Comparison of ENCODE assay signal across 21 mouse cellular contexts in the genomic region with DNA sequence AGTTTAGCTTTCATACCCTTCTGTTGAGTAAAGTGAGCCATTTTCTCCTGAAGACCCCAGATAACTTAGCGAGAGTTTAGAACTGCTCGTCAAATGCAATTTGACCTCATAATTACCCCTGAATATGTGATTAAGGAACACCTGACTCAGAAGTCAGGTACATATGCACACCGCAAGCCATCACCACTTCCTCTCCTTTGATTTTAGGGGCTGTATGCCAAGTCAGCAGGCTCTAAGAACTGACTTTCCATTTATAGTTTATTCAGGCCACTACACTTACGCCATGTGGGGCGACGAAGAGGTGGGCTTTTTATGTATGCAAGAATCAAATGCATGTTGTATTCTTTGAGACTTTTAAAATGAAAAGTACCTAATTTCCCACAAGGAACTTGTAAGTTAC.
DNase-seq lines count a peak whose midpoint lies in the region; ATAC-seq and TF ChIP-seq lines count a peak whose summit lies in the region.
"Had no signal": no experiment of that assay in that cellular context is flagged by ENCODE, and none has a peak within 500 bp of the region (broad histone marks: within the 10 kb centered on the region; RNA-seq: fewer than 3 reads in every experiment).

No protein-coding gene starts in this region.

- peaks cover 13% of the 10 kb centered on the region for H3K4me1 ChIP-seq in heart, embryonic 16.5 days (ENCODE audit: control insufficient read depth, insufficient read depth, low read length)
- no peaks in the 10 kb centered on the region for H3K4me1 ChIP-seq in kidney, adult 2 months (ENCODE audit: control insufficient read depth, insufficient read depth, low read length)
- no peaks in the 10 kb centered on the region for H3K4me1 ChIP-seq in hindbrain, embryonic 11.5 days (replicated peaks; ENCODE audit: control insufficient read depth, insufficient read depth, low read length)
- H3K4me1 ChIP-seq in forebrain, embryonic 11.5 days (replicated peaks; ENCODE audit: control insufficient read depth, insufficient read depth, low read length) = no peaks in the 10 kb centered on the region
- H3K4me1 ChIP-seq: hindbrain, embryonic 12.5 days; megakaryocyte, embryonic 14.5 days; neural tube, embryonic 13.5 days had no signal

- no peak overlapping the region for H3K9ac ChIP-seq in heart, embryonic 16.5 days (ENCODE audit: low read length)
- H3K9ac ChIP-seq in hindbrain, embryonic 11.5 days (ENCODE audit: low read depth, low read length) = no peak overlapping the region
- H3K9ac ChIP-seq in forebrain, embryonic 11.5 days (ENCODE audit: low read length) = no peak overlapping the region
- H3K9ac ChIP-seq: hindbrain, embryonic 12.5 days; liver, embryonic 14.5 days; neural tube, embryonic 13.5 days had no signal

- no peaks in the 10 kb centered on the region for H3K9me3 ChIP-seq in heart, embryonic 16.5 days (replicated peaks; ENCODE audit: control insufficient read depth, low read length)
- no peaks in the 10 kb centered on the region for H3K9me3 ChIP-seq in hindbrain, embryonic 11.5 days (ENCODE audit: control insufficient read depth, low read length)
- no peaks in the 10 kb centered on the region for H3K9me3 ChIP-seq in forebrain, embryonic 11.5 days (ENCODE audit: control insufficient read depth, low read length)
- H3K9me3 ChIP-seq: hindbrain, embryonic 12.5 days; megakaryocyte, embryonic 14.5 days; neural tube, embryonic 13.5 days had no signal

- H3K4me2 ChIP-seq in heart, embryonic 16.5 days (ENCODE audit: low read depth, low read length) = peak overlapping the region; percentile 41
- H3K4me2 ChIP-seq in hindbrain, embryonic 11.5 days (replicated peaks; ENCODE audit: low read depth, low read length) = no peak overlapping the region
- no peak overlapping the region for H3K4me2 ChIP-seq in forebrain, embryonic 11.5 days (ENCODE audit: low read depth, low read length, severe bottlenecking)
- H3K4me2 ChIP-seq: hindbrain, embryonic 12.5 days; neural tube, embryonic 13.5 days had no signal

- intact Hi-C loops in heart, postnatal 25 days (cut with DNase I) = loop anchor here (5.0 kb wide), 1 partner anchor 367 kb away; the partner anchor contains the start of gene Pcdh7

- TF ChIP-seq CTCF in brain, embryonic 14.5 days (IDR thresholded peaks at IDR 0.05; ENCODE audit: borderline replicate concordance, extremely low read depth, insufficient read depth, insufficient read length) = no peak
- no peak for TF ChIP-seq CTCF in kidney, adult 2 months (conservative IDR thresholded peaks at IDR 0.05; ENCODE audit: insufficient read depth, insufficient read length, low read depth, low read length)

- H3K36me3 ChIP-seq in heart, embryonic 16.5 days (ENCODE audit: control insufficient read depth, insufficient read depth) = no peaks in the 10 kb centered on the region
- no peaks in the 10 kb centered on the region for H3K36me3 ChIP-seq in kidney, adult 2 months (ENCODE audit: control insufficient read depth, insufficient read depth, low read length)
- no peaks in the 10 kb centered on the region for H3K36me3 ChIP-seq in hindbrain, embryonic 11.5 days (ENCODE audit: control insufficient read depth, insufficient read depth, low read length)
- no peaks in the 10 kb centered on the region for H3K36me3 ChIP-seq in forebrain, embryonic 11.5 days (ENCODE audit: control insufficient read depth, insufficient read depth, low read length)
- H3K36me3 ChIP-seq: hindbrain, embryonic 12.5 days; neural tube, embryonic 13.5 days had no signal

- no peak for TF ChIP-seq POLR2A in brain, embryonic 14.5 days (IDR thresholded peaks at IDR 0.05; ENCODE audit: borderline replicate concordance, extremely low read depth, insufficient read depth, insufficient read length, poor library complexity, severe bottlenecking)
- TF ChIP-seq POLR2A in kidney, adult 2 months (IDR thresholded peaks at IDR 0.05; ENCODE audit: low read depth, low read length) = no peak

- no peak overlapping the region for H3K4me3 ChIP-seq in heart, embryonic 16.5 days (ENCODE audit: low read length)
- H3K4me3 ChIP-seq in kidney, adult 2 months (ENCODE audit: insufficient read depth, low read depth, low read length) = no peak overlapping the region
- no peak overlapping the region for H3K4me3 ChIP-seq in hindbrain, embryonic 11.5 days (ENCODE audit: low read depth, low read length)
- no peak overlapping the region for H3K4me3 ChIP-seq in forebrain, embryonic 11.5 days (ENCODE audit: low read depth, low read length)
- H3K4me3 ChIP-seq: erythroblast, embryonic 14.5 days; hindbrain, embryonic 12.5 days; megakaryocyte, embryonic 14.5 days; neural tube, embryonic 13.5 days had no signal

- no peaks in the 10 kb centered on the region for H3K27me3 ChIP-seq in heart, embryonic 16.5 days (ENCODE audit: control insufficient read depth, insufficient read depth, low read length)
- no peaks in the 10 kb centered on the region for H3K27me3 ChIP-seq in kidney, adult 2 months (replicated peaks; ENCODE audit: control insufficient read depth, insufficient read depth, low read length)
- H3K27me3 ChIP-seq in hindbrain, embryonic 11.5 days (ENCODE audit: control insufficient read depth, insufficient read depth, low read length) = no peaks in the 10 kb centered on the region
- no peaks in the 10 kb centered on the region for H3K27me3 ChIP-seq in forebrain, embryonic 11.5 days (ENCODE audit: control insufficient read depth, insufficient read depth, low read length)
- H3K27me3 ChIP-seq: hindbrain, embryonic 12.5 days; megakaryocyte, embryonic 14.5 days; neural tube, embryonic 13.5 days had no signal

- ATAC-seq in heart, embryonic 16.5 days (replicated peaks; ENCODE audit: extremely low read depth, insufficient read depth, low FRiP score) = peak; percentile 71; the same call in 1 of the 2 replicates
- ATAC-seq in hindbrain, embryonic 11.5 days (ENCODE audit: low FRiP score) = no peak
- no peak for ATAC-seq in forebrain, embryonic 11.5 days (replicated peaks; ENCODE audit: low FRiP score)
- ATAC-seq: intestine, embryonic 16.5 days; lung, postnatal 0 days had no signal

- peak; percentile 36 to 45 for DNase-seq in heart, adult 18-20 months
- DNase-seq in heart, postnatal 25 days (ENCODE audit: low spot score) = no peak
- peak; percentile 29 for DNase-seq in brain, embryonic 14.5 days (ENCODE audit: low read depth)
- peak; percentile 34 for DNase-seq in thymus, postnatal 25 days
- no peak for DNase-seq in kidney, adult 2 months
- no peak for DNase-seq in hindbrain, embryonic 11.5 days (ENCODE audit: low spot score)
- no peak for DNase-seq in forebrain, embryonic 11.5 days (ENCODE audit: low spot score)
- DNase-seq: adrenal gland, postnatal 14 days; B cell, adult 2 months; cerebellum, adult 9-11 months; gastrocnemius, postnatal 14 days; kidney, postnatal 10 days; right cerebral cortex, postnatal 4 days had no signal

- WGBS in heart, embryonic 16.5 days = 30% methylated on average over 6 of the region's 6 CpGs
- WGBS in kidney, adult 2 months = 85% methylated on average over 6 of the region's 6 CpGs
- 92% methylated on average over 6 of the region's 6 CpGs for WGBS in hindbrain, embryonic 11.5 days
- 86% methylated on average over 6 of the region's 6 CpGs for WGBS in forebrain, embryonic 11.5 days

- peak overlapping the region; percentile 91 for H3K27ac ChIP-seq in heart, embryonic 16.5 days (ENCODE audit: low read length)
- no peak overlapping the region for H3K27ac ChIP-seq in kidney, adult 2 months (ENCODE audit: insufficient read depth, low read depth, low read length)
- H3K27ac ChIP-seq in hindbrain, embryonic 11.5 days (ENCODE audit: low read depth, low read length) = no peak overlapping the region
- H3K27ac ChIP-seq in forebrain, embryonic 11.5 days (ENCODE audit: low read depth, low read length) = no peak overlapping the region
- H3K27ac ChIP-seq: hindbrain, embryonic 12.5 days; liver, embryonic 14.5 days; neural tube, embryonic 13.5 days had no signal

Comparison
In these comparisons a context has a peak if more than half of its experiments do, and no peak if none do; other contexts are left out.
1. DNase-seq: peak in heart, adult 18-20 months (2 of 2), brain, embryonic 14.5 days (single experiment) and thymus, postnatal 25 days (single experiment); none in heart, postnatal 25 days (single experiment), kidney, adult 2 months (single experiment), hindbrain, embryonic 11.5 days (single experiment) and forebrain, embryonic 11.5 days (single experiment).